Mouse (Mus musculus) heart, embryonic 14.5 days (tissue): ENCODE measurements around the gene Slc25a54. TPM values are rescaled to one million over a fixed set of nuclear protein-coding genes. Genes with fewer than 3 reads are reported as not detected.

ENCODE experiments used
- ATAC-seq: fragments of 200-750 bp; cut with Nextera tagmentation; 2 replicates; pipeline ENCODE4 v1.8.0; 2017; ENCODE audit warnings: low read depth, moderate TSS enrichment; ENCODE audit not compliant: insufficient number of reproducible peaks, insufficient read depth, low FRiP score
- H3K27ac ChIP-seq, 2 experiments: fragments of 200-500 bp in 1 of 2; fragments of 300-500 bp in 1 of 2; sonication (generic) in 1 of 2; replicated peaks in 1 of 2; 2 replicates each; pipeline ENCODE4 v1.5.1; 2012 to 2014; ENCODE audit warnings: low read depth in 2 of 2, low read length in 2 of 2, control low read depth in 1 of 2, mild to moderate bottlenecking in 1 of 2, mixed read lengths in 1 of 2; ENCODE audit not compliant: control insufficient read depth in 1 of 2, insufficient read depth in 1 of 2
- H3K27me3 ChIP-seq: fragments of 300-500 bp; sonication (generic); 2 replicates; pipeline ENCODE4 v1.6.1; 2014; ENCODE audit warnings: mild to moderate bottlenecking, low read length, control low read depth; ENCODE audit not compliant: control insufficient read depth, insufficient read depth
- H3K36me3 ChIP-seq: fragments of 300-500 bp; sonication (generic); 2 replicates; pipeline ENCODE4 v1.6.1; 2014; ENCODE audit warnings: mild to moderate bottlenecking, control low read depth, low read length, mixed read lengths; ENCODE audit not compliant: control insufficient read depth, insufficient read depth
- H3K4me1 ChIP-seq, 2 experiments: fragments of 200-500 bp in 1 of 2; fragments of 300-500 bp in 1 of 2; sonication (generic) in 1 of 2; 2 replicates each; pipeline ENCODE4 v1.6.1; 2012 to 2014; ENCODE audit warnings: low read length in 2 of 2, control low read depth in 1 of 2, mixed read lengths in 1 of 2; ENCODE audit not compliant: control insufficient read depth in 2 of 2, insufficient read depth in 2 of 2
- H3K4me2 ChIP-seq: fragments of 300-500 bp; sonication (generic); 2 replicates; pipeline ENCODE4 v1.6.1; 2014; ENCODE audit warnings: mild to moderate bottlenecking, low read length
- H3K4me3 ChIP-seq, 2 experiments: fragments of 200-500 bp in 1 of 2; fragments of 300-500 bp in 1 of 2; sonication (generic) in 1 of 2; 2 replicates each; pipeline ENCODE4 v1.5.1; 2012 to 2014; ENCODE audit warnings: low read length in 2 of 2, mild to moderate bottlenecking in 2 of 2, control low read depth in 1 of 2, low read depth in 1 of 2, moderate library complexity in 1 of 2; ENCODE audit not compliant: control insufficient read depth in 1 of 2, insufficient read depth in 1 of 2
- H3K9ac ChIP-seq: fragments of 300-500 bp; sonication (generic); 2 replicates; pipeline ENCODE4 v1.6.1; 2014; ENCODE audit warnings: mild to moderate bottlenecking, low read length
- H3K9me3 ChIP-seq: fragments of 300-500 bp; sonication (generic); 2 replicates; pipeline ENCODE4 v1.6.1; 2016; ENCODE audit warnings: low read length, control low read depth; ENCODE audit not compliant: control insufficient read depth
- WGBS: fragments of 180-500 bp; shearing (Covaris S2); extraction: QIAGEN DNeasy Blood & Tissue Kit; methylation state at CpG from one replicate; pipeline ENCODE4 v1.1.7; 2014; 5-methylcytosine and 5-hydroxymethylcytosine counted together
- microRNA-seq: library from miRNA; unstranded; fragments of <30 nt; microRNA quantifications from one replicate; pipeline ENCODE4, GENCODE M21; 2016
- polyA plus RNA-seq: library from polyadenylated mRNA; unstranded; fragments of >200 nt; fragmentation: Nextera tagmentation; extraction: Ambion mirVana; gene quantifications from 2 replicates; pipeline ENCODE4 v1.2.1, GENCODE M21; 2014

Gene Slc25a54
- polyA plus RNA-seq, 1 experiment from 2014 or later = not detected

- H3K27ac ChIP-seq = no peak overlapping the region
- WGBS = 85% methylated on average over 4 of the region's 4 CpGs
- ATAC-seq = no peak
- H3K9me3 ChIP-seq = no peaks in the 10 kb centered on the region
- no peak overlapping the region for H3K4me3 ChIP-seq
- no peaks in the 10 kb centered on the region for H3K4me1 ChIP-seq
- peaks cover 57% of the 10 kb centered on the region for H3K36me3 ChIP-seq
- H3K27me3 ChIP-seq = no peaks in the 10 kb centered on the region
- no peak overlapping the region for H3K4me2 ChIP-seq
- no peak overlapping the region for H3K9ac ChIP-seq
These were observed 75.8 kb downstream of the Slc25a54 start for GRCm38 (mm10) chr3:109155926-109156669.

GRCm38 (mm10) chr3:109157481-109157880 is 77.2 kb downstream of the Slc25a54 start:
- H3K4me3 ChIP-seq = no peak overlapping the region
- no peaks in the 10 kb centered on the region for H3K9me3 ChIP-seq
- no peaks in the 10 kb centered on the region for H3K4me1 ChIP-seq
- H3K36me3 ChIP-seq = peaks cover 71% of the 10 kb centered on the region
- WGBS = 84% methylated on average over 3 of the region's 3 CpGs
- no peaks in the 10 kb centered on the region for H3K27me3 ChIP-seq
- no peak overlapping the region for H3K4me2 ChIP-seq
- H3K27ac ChIP-seq = no peak overlapping the region
- H3K9ac ChIP-seq = no peak overlapping the region
- no peak for ATAC-seq

- peaks cover 0 to 6% of the 10 kb centered on the region in 2 experiments; a peak in 1 of 4 replicates for H3K4me1 ChIP-seq
- no peak overlapping the region for H3K4me2 ChIP-seq
- no peak overlapping the region for H3K4me3 ChIP-seq
- peaks cover 83% of the 10 kb centered on the region for H3K36me3 ChIP-seq
- WGBS = 82% methylated on average over 2 of the region's 2 CpGs
- no peaks in the 10 kb centered on the region for H3K9me3 ChIP-seq
- H3K9ac ChIP-seq = no peak overlapping the region
- no peaks in the 10 kb centered on the region for H3K27me3 ChIP-seq
- ATAC-seq = no peak
- no peak overlapping the region for H3K27ac ChIP-seq
These were observed 83.8 kb downstream of the Slc25a54 start for GRCm38 (mm10) chr3:109164088-109164487.

- Histone ChIP-seq H3K4me3 (no peak overlapping the region), H3K27me3 (no peaks in the 10 kb centered on the region), H3K4me2 (no peak overlapping the region), H3K9ac (no peak overlapping the region), H3K4me1 (peaks cover 0 to 6% of the 10 kb centered on the region in 2 experiments; a peak in 1 of 4 replicates), H3K9me3 (no peaks in the 10 kb centered on the region), H3K27ac (no peak overlapping the region), H3K36me3 (peaks cover 83% of the 10 kb centered on the region)
- 73% methylated on average over 1 of the region's 1 CpGs for WGBS
- no peak for ATAC-seq
These were observed 84.4 kb downstream of the Slc25a54 start for GRCm38 (mm10) chr3:109164644-109165043.

GRCm38 (mm10) chr3:109165214-109165829 is 85.1 kb downstream of the Slc25a54 start:
- Histone ChIP-seq H3K9me3 (no peaks in the 10 kb centered on the region), H3K4me1 (peaks cover 0 to 6% of the 10 kb centered on the region in 2 experiments; a peak in 1 of 4 replicates), H3K27me3 (no peaks in the 10 kb centered on the region), H3K9ac (no peak overlapping the region), H3K36me3 (peaks cover 82% of the 10 kb centered on the region), H3K4me2 (no peak overlapping the region), H3K27ac (no peak overlapping the region), H3K4me3 (no peak overlapping the region)
- 84% methylated on average over 8 of the region's 8 CpGs for WGBS
- ATAC-seq = no peak

Small RNA genes lying within 50 kb of the gene (microRNA-seq; reads per million reads assigned to microRNA genes)
- gene Gm44384 = not detected

Other genes with a start within 250 kb of the Slc25a54 start
- 28.4 and 31.6 TPM in 2 replicates for gene Stxbp3, start 239.9 kb upstream of the Slc25a54 start, polyA plus RNA-seq
- gene Fndc7, start 190.5 kb upstream of the Slc25a54 start, polyA plus RNA-seq = 0.05 and 0.20 TPM in 2 replicates
- 37.5 and 47.5 TPM in 2 replicates for gene Prpf38b, start 168.7 kb upstream of the Slc25a54 start, polyA plus RNA-seq
- not detected in 2 replicates for gene Henmt1, start 140.6 kb upstream of the Slc25a54 start, polyA plus RNA-seq
- gene Gm9857, start 140.0 kb upstream of the Slc25a54 start, polyA plus RNA-seq = not detected in 2 replicates
- 9.4 and 9.8 TPM in 2 replicates for gene Fam102b, start 52.9 kb upstream of the Slc25a54 start, polyA plus RNA-seq
- gene Slc25a24, start 42.7 kb downstream of the Slc25a54 start, polyA plus RNA-seq = 24.0 and 26.1 TPM in 2 replicates